Mouse (Mus musculus): ENCODE data around the gene Glcci1.

DNA sequence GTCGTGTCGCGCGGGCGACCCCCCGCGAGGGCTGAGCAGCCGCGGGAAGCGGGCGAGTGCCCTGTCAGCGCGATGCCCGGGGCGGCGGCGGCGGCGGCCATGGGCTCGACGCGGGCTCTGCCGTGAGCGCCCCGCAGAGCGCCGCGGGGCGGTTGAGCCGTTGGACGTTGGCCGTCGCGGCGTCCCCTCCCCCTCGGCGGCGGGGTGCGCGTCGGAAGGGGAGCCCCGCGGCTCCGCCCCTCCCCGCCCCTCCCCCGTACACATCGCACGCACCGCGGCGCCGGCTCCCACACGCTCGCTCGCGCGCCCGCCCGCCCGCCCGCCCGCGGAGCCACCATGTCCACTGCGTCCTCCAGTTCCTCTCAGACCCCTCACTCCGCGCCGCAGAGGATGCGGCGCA, at the start of gene Glcci1:
- TF ChIP-seq EP300 (IDR thresholded peaks at IDR 0.05; ENCODE audit: low read depth), result no peak
- TF ChIP-seq CTCF (IDR thresholded peaks at IDR 0.05; ENCODE audit: low read depth), result no peak
